Mouse (Mus musculus) erythroblast, embryonic 14.5 days (primary cell): ENCODE measurements around the gene Dennd6b. TPM values are rescaled to one million over a fixed set of nuclear protein-coding genes. Genes with fewer than 3 reads are reported as not detected.

ENCODE experiments used
- H3K27me3 ChIP-seq: 2 replicates; pipeline ENCODE4 v1.6.1; 2012; ENCODE audit warnings: inconsistent platforms; ENCODE audit not compliant: control insufficient read depth
- H3K36me3 ChIP-seq: 2 replicates; pipeline ENCODE4 v1.6.1; 2012; ENCODE audit warnings: mild to moderate bottlenecking, inconsistent platforms; ENCODE audit not compliant: control insufficient read depth
- H3K4me1 ChIP-seq: 2 replicates; pipeline ENCODE4 v1.6.1; 2012; ENCODE audit warnings: inconsistent platforms; ENCODE audit not compliant: control insufficient read depth
- H3K4me3 ChIP-seq: replicated peaks from 2 replicates; pipeline ENCODE3; 2012; ENCODE audit warnings: moderate library complexity, mild to moderate bottlenecking, inconsistent platforms
- H3K9me3 ChIP-seq: 2 replicates; pipeline ENCODE4 v1.6.1; 2012; ENCODE audit warnings: low read length, inconsistent platforms, mixed read lengths; ENCODE audit not compliant: control insufficient read depth
- GATA1 ChIP-seq: IDR thresholded peaks from 2 replicates; pipeline ENCODE4 v1.6.1; 2012; ENCODE audit warnings: low read length, inconsistent platforms, mixed read lengths
- TAL1 ChIP-seq: IDR thresholded peaks from 3 replicates; pipeline ENCODE4 v1.6.1; 2012; ENCODE audit warnings: low read length, inconsistent platforms, mixed read lengths
- polyA plus RNA-seq: library from polyadenylated mRNA; stranded (reverse); fragments of >175 nt; gene quantifications from 2 replicates; pipeline ENCODE4 v1.2.3, GENCODE M21; 2012

Dennd6b gene
- polyA plus RNA-seq, 1 experiment, result 0.62 TPM

DNA sequence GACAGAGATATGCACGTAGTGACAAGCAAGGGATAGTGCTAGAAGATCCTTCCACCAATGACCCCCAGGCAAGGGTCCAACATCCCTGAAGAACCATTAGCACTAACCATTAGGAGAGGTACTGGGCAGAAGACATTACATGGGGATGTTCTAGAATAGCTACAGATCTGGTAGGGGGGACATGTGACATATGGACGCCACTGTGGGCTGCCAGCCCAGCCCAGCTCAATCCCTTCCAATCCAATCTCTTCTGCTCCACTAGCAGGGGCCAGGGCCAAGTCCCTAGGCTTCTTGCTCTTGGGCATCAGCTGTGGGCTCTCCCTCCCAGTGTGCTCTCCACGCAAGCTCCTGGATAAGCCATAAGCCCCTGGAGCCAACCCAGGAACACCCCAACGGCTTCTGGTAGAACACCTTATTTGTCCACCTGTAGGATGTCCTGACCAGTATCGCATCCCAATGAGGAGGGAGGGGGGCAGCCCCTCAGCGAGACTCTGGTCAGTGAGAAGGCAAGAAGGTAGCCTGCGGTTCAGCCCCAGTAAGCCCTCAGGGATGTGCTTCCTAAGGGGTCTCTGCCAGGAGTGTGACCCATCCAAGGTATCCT lies 17.9 kb downstream of the Dennd6b start:
- no peaks in the 10 kb centered on the region for H3K36me3 ChIP-seq
- peaks cover 8% of the 10 kb centered on the region for H3K9me3 ChIP-seq
- TF ChIP-seq GATA1 (no peak), TAL1 (no peak)
- peaks cover 41% of the 10 kb centered on the region for H3K4me1 ChIP-seq
- peaks cover 85% of the 10 kb centered on the region for H3K27me3 ChIP-seq
- H3K4me3 ChIP-seq, result no peak overlapping the region

DNA sequence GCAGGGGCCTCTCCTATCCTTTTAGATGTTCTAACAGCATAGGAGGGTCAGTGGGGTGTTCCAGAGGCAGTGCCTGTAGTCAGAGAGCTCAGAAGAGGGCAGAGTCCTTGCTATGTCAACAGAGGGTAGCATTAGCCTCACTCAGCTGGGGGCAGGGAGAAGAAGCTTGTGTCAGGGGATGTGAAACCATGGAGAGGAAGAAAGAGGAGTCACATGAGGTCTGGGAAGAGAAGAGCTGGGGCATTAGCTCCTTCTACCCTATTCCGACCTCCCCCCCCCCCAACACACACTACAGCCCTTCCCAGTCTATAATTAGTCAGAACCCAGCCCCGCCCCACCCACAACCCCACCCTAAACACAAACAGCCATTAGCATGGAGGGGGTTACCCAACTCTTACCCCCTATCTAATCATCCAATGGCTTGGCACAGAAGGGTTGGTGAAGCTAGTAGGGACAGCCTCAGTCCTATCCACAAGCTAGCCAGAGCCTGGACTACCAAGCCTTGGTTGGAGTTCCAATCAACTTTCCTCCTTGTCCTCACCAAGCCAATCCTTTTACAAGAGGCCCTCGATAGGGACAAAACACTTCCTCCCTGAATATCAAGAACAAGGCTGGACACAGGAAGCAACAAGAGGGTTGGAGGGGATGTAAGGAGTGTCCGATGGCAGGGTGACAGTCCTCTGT lies 18.6 kb downstream of the Dennd6b start:
- TF ChIP-seq GATA1 (no peak), TAL1 (no peak)
- H3K36me3 ChIP-seq, result no peaks in the 10 kb centered on the region
- peaks cover 47% of the 10 kb centered on the region for H3K4me1 ChIP-seq
- peaks cover 8% of the 10 kb centered on the region for H3K9me3 ChIP-seq
- no peak overlapping the region for H3K4me3 ChIP-seq
- peaks cover 86% of the 10 kb centered on the region for H3K27me3 ChIP-seq

DNA sequence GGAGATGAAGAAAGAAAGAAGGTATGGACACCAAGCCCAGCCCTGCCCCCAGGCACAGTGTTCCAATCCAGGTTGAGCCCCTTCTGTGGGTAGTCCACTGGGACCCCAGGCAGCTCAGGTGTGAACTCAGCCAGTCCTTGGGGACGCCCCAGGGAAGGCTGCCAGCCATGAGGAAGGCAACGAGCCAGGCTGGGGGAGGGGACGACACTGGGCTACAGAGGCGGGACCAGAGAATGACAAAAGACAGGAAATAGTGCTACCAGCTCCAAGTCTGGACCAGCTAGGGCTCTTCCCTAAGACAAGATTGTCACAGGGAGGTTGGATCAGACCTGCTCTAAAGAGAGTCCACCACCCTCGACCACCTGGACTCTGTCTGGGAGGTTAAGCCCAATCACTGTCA lies 19.2 kb downstream of the Dennd6b start:
- TF ChIP-seq GATA1, result no peak
- TF ChIP-seq TAL1, result no peak
- peaks cover 8% of the 10 kb centered on the region for H3K9me3 ChIP-seq
- no peaks in the 10 kb centered on the region for H3K36me3 ChIP-seq
- H3K4me3 ChIP-seq, result no peak overlapping the region
- H3K4me1 ChIP-seq, result peaks cover 47% of the 10 kb centered on the region
- H3K27me3 ChIP-seq, result peaks cover 86% of the 10 kb centered on the region

DNA sequence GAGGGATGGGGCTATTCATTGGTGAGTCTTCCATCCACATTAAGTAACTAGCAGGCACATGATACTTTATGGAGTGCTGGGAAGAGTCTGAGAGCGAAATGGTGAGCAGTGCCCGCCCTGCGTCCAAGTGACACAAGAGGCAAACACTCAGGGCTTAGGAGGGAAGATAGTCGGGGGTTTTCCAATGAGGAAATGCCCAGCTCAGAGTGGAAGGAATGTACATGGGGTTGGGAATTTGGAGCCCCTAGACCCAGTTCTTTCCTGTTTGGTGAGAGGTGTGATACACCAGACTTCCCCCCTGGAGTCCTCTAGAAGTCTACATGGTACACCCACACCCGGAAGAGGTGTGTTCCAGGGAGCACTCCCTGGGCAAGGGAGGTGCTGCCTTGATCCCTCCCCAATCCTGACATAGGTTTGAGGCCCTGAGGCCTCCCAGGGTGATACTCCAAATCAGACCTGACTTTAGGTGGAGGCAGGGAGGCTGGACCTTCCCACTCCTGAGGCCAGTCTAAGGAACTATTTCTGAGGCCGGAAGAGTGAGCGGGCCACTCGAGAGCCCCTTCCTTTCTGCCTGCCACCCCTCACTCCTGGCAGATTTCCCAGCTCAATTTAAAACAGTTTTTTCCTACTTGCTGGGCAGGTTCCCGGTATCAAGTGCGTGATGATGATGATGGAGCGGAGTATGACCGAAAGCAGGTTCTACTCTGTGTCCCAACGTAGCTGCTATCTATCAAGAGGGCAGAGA lies 20.7 kb downstream of the Dennd6b start:
- peaks cover 82% of the 10 kb centered on the region for H3K27me3 ChIP-seq
- peaks cover 3% of the 10 kb centered on the region; the same call in 1 of the 2 replicates for H3K9me3 ChIP-seq
- H3K4me3 ChIP-seq, result no peak overlapping the region
- TF ChIP-seq GATA1 (no peak), TAL1 (no peak)
- no peaks in the 10 kb centered on the region for H3K36me3 ChIP-seq
- H3K4me1 ChIP-seq, result peaks cover 43% of the 10 kb centered on the region

DNA sequence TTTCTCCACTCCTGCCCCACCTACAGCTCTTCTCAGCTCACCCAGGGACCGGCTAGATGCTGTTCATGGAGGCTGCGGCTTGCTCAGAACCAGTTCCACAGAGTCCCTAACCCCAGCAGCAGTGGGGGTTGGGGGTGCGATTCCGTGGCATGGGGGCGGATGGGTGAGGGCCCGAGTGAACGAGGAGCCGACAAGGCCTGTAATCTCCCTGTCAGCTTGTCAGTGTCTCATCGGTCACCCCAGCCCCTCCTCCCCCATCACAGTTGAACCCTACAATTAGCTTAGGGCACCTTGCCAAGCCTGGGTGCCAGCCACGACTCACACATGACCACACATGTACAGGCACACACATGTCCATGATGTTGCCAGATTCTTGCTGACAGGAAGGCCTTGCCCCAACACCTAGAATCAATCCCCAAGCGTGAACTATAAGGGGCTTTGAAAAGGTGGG lies 21.4 kb downstream of the Dennd6b start:
- Histone ChIP-seq H3K4me1 (peaks cover 37% of the 10 kb centered on the region), H3K36me3 (no peaks in the 10 kb centered on the region), H3K9me3 (no peaks in the 10 kb centered on the region), H3K4me3 (no peak overlapping the region), H3K27me3 (peaks cover 75% of the 10 kb centered on the region)
- no peak for TF ChIP-seq TAL1
- TF ChIP-seq GATA1, result no peak

DNA sequence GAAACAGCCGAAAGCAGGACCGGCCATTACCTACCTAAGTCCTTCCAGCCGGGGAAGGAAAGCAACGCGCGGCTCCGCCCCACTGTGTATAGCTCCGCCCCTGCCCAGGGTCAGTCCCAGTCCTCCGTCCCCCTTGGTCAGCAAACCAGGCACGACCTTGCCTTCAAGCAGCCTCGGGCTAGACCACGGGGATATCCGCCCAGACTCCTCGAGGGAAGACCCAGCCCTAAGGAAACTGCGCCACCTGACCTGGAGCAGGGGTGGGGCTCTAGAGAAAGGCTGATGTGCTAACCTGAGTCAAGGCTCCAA lies 22.4 kb downstream of the Dennd6b start:
- peak overlapping the region; percentile 55 for H3K4me3 ChIP-seq
- no peaks in the 10 kb centered on the region for H3K36me3 ChIP-seq
- no peak for TF ChIP-seq TAL1
- TF ChIP-seq GATA1, result no peak
- H3K9me3 ChIP-seq, result no peaks in the 10 kb centered on the region
- H3K4me1 ChIP-seq, result peaks cover 32% of the 10 kb centered on the region
- peaks cover 64% of the 10 kb centered on the region for H3K27me3 ChIP-seq

DNA sequence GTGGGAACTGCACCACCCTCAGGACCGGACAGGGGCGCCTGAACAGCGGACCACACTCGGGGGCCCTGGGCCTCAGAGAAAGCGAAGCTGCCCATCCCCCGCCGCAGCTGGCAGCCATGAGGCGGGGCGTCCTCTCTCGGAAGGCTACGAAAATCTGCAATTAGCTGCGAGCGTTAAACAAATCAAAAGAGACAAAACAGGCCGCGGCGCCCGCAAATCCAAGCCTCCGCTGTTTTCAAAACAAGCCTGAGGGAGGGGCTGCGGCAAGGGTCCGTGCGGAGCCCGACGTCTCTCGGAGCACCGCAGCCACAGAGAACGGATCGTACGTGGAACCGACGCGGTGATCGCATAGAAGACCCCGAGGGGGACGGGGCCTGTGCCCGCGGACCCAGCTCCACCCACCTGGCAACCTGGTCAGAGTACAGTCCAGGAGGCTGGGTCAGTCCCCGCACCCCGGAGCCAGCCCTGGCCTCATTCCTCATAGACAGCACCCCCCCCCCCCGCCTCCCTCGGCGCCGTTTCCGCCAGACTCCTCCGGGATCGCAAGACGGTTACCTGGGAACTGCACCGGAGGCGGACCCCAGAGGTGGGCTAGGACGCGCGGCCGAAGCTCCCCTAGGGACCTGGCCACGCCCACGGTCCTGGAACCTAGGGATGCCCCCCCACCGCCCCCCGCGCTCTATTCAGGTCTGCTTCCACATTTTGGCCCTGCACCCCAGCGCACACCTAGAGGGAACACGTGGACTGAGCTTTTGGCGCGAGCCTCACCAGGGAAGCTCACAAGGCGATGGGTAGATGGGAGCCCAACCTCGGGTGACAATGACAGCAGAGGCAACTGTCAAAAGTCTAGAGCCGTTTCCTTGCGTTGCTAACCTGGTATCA lies 23.0 kb downstream of the Dennd6b start:
- TF ChIP-seq TAL1 (no peak), GATA1 (no peak)
- Histone ChIP-seq H3K4me3 (peak overlapping the region; percentile 55), H3K4me1 (peaks cover 26% of the 10 kb centered on the region), H3K36me3 (no peaks in the 10 kb centered on the region; the same call in 1 of the 2 replicates), H3K27me3 (peaks cover 58% of the 10 kb centered on the region), H3K9me3 (no peaks in the 10 kb centered on the region)

DNA sequence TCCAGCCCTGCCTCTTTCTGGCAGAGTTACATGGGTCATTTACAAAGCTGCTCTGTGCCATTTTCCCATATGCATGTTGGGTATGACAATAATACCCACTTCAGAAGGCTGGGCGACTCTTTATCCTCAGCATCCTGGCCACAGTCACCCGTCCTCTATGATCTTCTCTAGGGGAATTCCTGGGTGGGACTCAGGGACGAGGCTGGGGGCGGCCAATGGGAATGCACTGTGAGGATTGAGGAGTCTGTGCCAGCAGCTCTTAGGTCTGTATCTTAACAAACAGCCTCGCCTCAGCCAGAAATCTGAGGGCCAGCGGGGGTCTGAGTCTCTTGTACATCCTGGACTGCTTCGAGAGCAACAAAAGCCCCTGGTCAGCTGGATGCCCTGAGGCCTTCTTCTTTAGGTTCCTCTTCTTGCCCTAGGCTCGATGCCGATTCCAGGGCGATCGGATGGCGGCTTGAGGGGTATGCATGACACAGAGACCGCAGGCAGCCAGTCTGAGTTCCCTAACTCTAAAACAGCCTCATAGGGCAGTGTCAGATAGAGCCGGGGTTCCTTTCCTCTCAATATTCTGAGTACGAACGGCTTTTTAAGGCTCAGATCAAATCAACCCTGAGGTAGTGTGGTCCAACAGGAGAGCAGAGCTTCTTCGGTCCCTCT lies 23.9 kb downstream of the Dennd6b start:
- Histone ChIP-seq H3K4me1 (peaks cover 18% of the 10 kb centered on the region), H3K27me3 (peaks cover 52% of the 10 kb centered on the region), H3K9me3 (no peaks in the 10 kb centered on the region), H3K36me3 (peaks cover 3% of the 10 kb centered on the region), H3K4me3 (peak overlapping the region; percentile 55)
- no peak for TF ChIP-seq TAL1
